Mouse (Mus musculus): Measurements from ENCODE around the gene Syt2.
A peak's percentile ranks its signal among the peaks of the same experiment; 100 is the strongest.

The Syt2 gene

DNA sequence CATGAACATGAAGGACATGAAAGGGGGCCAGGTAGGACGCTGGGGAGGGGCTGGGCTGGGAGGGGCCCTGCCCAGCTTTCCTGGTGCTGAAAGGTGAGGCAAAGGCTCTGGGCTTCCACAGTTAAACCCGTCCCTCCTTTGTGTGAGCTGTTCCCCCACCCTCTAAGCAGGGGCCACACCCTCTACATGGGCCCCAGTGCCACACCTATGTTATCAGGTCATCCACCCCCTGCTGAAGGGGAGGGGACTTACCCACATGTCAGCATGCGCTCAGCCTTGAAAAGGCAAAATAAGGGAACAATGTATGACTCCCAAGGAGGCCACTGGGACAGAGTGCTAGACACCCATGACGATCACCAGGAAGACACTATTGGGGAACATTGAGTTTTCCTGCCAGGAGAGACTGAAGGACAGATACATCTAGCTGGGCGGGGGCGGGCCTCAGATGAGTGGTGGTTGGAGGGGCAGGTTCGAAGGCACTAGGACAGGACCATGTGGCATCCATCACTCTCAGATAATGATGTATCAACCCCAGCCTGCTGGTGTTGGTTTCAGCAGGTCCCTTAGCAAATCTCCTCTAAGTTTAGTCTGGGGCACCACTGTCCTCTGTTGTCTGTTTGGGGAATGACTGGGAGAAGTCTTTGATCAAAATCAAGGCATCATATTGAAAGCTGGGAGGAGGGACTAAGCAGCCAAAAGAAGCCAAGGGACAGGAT is 95.6 kb downstream of the Syt2 start:
- DNase-seq (ENCODE audit: low spot score) = no peak

DNA sequence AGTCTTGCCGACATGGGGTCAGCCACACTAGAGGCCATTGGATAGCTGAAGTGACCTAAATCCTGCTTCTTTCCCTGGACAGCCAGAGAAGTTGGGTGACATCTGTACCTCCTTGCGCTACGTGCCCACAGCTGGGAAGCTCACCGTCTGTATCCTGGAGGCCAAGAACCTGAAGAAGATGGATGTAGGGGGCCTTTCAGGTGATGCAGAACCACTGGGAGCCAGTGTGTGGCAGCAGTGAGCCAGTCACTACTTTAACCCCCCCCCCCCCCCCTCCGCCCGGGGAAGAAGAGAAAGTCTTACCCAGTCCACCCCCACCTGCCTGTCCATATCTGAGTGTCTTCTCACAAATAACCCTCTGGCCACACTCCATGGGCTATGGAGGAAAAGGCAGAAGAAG is 99.2 kb downstream of the Syt2 start:
- peak; percentile 29 for DNase-seq (ENCODE audit: low spot score)

DNA sequence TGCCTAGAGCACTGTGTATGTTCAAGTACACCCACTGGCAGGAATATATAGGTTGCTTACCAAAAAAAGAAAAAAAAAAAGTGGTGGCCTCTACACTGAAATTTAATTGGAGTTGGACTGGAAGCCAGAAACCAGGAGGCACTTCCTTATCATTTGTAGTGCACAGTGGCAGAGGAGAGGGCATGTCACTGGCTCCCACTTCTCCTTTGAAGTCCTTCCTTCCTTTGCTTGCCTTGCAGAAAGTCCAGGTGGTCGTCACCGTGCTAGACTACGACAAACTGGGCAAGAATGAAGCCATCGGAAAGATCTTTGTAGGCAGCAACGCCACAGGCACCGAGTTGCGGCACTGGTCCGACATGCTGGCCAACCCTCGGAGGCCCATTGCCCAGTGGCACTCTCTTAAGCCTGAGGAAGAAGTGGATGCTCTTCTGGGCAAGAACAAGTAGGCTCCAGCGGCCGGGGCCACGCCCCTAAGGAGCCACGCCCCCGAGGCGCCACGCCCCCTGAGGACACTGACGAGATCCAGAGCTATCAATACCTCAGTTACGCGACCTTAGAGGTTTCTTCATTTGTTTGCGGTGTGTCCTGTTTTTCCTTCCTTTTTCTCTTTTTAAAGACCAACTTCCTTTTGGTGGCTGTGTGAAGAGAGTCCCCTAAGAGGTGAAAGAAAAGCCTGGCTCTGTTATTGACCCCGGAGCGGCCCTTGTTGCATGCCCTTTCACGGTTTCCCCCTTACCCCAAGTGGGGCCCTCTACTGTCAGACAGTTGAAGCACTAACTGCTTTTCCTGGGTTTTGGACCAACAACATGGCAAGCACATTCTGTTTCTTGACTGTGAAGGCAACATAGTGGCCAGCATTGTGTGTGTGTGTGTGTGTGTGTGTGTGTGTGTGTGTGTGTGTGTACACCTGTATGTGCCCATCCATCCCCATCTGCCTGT is 101.0 kb downstream of the Syt2 start:
- peak; percentile 71 for DNase-seq (ENCODE audit: low spot score)

DNA sequence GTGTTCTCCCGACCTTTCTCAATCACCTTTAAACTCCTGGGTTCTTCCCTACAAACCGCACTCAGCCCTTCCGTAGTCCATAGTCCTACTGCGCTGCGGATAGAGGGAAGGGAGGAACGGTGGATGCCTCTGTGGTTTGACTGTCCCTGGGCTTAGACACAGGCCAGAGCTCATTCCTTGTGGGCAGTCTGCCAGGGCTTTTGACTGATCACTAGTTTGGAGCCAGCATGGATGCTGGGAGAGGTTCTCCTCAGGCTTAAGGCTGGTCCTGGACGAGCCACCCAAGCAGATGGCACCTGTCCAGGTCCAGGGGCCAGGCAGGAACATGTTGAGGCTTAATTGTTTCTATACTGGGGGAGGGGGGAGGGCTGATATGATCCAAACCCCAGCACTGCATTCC is 103.4 kb downstream of the Syt2 start:
- no peak for DNase-seq (ENCODE audit: low spot score)

DNA sequence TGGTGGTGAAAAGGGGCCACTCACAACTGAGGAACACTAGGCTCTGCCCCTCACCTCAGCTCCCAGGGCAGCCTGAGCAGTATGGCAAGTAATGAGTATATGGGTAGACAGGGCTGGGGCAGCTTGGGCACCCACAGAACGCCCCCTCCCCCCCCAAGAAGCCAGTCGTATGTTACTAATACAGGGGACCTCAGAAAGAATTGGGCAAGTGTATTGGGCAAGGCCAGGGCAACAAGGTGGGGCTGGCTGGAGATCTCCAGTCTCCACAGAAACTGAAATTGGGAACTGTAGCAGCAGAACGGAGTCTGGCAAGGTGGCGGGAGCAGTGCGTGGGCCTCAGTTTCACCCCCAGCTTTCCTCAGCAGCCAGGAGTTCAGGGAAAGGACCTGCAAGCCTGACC is 106.0 kb downstream of the Syt2 start:
- DNase-seq (ENCODE audit: low spot score) = no peak

DNA sequence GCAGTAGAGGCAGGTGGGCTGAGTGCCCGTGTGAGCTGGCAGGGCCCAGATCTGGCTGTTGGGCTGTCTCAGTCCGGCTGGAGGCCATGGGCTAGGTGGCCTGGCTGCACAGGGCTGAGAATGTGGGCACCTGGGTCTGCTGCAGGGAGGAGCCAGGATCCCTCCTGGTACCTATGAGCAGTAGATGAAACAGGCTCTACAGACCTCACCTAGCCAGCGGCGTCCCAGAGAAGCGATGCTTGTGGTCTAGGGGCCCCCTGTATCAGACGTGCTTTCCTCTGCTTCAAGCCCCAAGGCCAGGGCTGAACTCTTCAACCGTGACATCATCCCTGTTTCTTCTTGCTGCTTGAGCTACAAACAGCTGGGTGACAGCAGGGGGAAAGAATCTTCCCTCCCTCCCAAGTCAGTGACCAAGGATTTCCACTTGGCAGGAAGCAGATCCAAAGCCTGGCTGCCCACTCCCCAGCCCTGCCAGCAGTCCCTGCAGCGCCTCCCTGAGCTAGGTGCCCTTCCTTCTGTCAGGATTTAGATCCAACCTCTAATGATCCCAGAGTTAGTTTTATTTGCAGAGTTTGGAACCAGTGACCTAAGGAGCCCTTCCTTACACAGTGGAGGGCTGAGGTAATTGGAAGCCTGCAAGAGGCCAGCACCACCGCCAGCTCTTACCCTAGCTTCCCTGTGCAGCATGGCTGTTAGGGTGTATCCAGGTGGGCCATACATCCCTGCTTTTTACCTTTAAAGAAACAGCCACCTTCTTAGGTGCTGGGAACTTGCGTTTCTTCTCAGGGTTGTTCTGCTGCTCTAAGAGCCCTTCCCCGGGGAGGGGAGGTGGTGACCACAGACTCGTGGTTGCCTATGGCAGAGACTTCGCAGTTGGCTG is 107.5 kb downstream of the Syt2 start:
- no peak for DNase-seq (ENCODE audit: low spot score)

GRCm38 (mm10) chr1:134754818-134755217 is 108.3 kb downstream of the Syt2 start:
- no peak for DNase-seq (ENCODE audit: low spot score)

DNA sequence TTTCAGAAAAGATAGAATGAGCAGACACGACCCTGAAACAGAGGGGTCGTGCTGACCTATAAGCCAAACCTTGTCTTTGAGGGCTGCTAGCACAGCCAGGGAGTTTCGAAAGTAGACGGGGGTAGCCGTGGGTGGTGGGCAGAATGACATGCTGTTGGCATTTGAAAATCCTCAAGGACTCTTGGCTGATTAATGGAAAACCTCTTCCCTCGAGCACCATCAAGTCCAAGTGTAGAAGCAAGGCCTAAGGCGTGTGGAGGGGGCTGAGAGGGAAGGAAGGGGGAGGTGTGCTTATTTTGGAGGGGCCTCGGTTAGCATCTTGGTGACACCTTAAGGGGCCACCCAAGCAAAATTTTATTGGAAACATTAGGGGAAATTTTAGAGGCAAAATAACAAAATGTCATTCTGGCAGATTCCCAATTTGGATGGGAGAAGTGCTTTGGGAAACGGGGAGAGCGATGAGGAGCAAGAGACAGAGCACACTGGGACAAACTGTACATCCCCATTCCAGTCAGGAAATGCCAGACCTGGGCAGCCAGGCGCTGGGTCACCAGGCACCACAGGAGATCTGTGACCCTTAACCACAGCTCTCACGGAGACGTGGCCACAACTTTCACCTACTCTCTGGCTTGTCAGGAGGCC is 109.2 kb downstream of the Syt2 start:
- DNase-seq (ENCODE audit: low spot score) = peak; percentile 34

DNA sequence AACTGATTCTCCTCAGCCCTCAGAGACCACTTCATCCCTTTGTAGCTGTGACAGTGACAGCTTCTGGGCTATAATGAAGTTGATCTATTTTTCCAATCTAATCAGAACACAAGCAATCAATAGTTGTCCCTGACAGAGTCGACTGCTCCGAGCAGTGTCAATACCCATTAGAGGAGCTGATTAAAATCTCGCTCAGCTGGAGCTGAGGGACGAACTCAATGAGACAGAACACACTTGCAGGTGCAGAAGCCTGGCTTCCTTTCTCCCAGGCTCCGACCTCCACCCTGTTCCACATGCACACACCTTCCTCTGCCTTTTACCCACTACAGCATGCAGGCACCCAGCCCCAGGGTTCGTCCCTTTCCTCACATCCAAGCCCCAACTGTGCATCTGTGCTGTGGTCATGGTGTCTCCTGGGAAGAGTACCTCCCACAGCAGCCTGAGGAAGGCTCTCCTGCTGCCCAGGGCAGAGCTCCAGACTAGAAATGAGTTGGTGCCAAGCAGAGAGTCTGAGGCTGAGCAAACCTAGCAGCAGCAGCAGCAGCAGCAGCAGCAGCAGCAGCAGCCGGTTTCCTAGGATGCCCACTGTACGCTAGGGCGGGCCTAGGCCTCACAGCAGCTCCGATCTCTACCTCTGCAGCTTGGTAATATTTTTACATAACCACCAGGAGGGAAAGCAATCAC is 109.9 kb downstream of the Syt2 start:
- DNase-seq (ENCODE audit: low spot score) = no peak

GRCm38 (mm10) chr1:134757230-134757629 is 110.8 kb downstream of the Syt2 start:
- DNase-seq (ENCODE audit: low spot score) = no peak

DNA sequence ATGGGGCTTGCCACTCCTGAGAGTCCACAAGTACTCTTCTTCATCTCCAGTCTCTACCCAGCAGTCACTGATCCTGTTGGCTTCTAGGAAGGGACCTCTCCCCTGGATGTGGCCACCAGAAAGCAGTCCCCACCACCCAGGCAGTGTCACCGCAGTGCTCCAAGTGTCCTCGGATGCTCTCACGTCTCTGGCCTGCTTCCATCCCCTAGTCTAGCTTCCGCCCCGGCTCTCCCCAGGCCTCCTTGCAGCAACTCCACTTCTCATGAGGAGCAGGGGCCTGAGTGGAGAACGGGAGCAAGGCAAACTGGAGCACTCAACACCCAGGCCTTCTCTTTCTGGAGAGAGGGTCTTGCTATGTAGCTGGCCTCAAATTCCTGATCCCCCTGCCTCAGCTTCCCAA is 112.7 kb downstream of the Syt2 start:
- no peak for DNase-seq (ENCODE audit: low spot score)

- no peak for DNase-seq (ENCODE audit: low spot score)
Observed at GRCm38 (mm10) chr1:134760642-134761041, 114.2 kb downstream of the Syt2 start.

GRCm38 (mm10) chr1:134761534-134761933 is 115.1 kb downstream of the Syt2 start:
- DNase-seq (ENCODE audit: low spot score) = no peak

DNA sequence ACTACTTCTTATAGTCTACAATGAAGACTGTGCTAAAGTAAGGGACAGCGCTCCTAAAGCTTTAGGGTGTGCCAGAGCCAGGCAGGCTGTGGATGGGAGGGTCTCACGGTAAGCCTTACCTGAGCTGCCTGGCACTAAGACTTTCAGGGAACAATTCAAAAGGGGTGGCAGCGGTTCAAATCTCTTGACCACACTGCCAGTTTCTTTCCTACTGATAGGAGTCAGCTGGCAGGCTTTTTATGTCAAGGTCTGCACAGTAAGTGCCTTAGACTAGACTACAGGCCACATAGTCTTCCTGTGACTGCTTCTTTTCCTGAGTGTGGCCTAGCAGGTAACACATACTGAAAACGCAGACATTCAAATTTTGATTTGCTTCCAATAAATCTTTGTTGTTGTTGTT is 116.8 kb downstream of the Syt2 start:
- no peak for DNase-seq (ENCODE audit: low spot score)

DNA sequence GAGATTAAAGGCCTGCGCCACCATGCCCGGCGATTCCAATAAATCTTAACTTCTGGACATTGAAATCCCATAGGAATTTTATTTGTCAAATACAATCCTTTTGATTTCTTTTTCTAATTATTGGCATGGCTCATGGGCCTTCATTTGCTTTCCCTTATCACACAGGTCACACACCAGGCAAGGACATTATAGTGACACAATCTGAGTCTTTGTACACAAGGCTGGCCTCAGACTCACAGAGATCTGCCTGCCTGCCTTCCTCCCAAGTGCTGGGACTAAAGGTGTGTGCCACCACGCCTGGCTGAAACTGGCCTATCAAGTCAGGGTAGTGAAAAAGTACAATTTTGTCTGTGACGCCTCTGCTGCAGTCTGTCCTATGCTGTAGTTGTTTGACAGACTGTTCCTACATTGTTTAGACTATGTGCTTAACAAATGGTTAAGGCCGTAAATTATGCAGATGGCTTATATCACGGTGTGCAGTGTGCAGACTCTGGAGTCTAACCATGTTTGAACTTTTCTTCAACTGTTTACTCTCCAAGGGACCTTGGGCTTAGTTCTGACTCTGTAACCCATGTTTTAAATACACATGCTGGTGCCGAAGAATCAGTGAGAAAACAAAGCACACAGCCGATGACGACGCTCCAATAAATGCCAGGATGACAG is 117.4 kb downstream of the Syt2 start:
- DNase-seq (ENCODE audit: low spot score) = no peak

- DNase-seq (ENCODE audit: low spot score) = no peak
Observed at GRCm38 (mm10) chr1:134764831-134765458, 118.5 kb downstream of the Syt2 start.

DNA sequence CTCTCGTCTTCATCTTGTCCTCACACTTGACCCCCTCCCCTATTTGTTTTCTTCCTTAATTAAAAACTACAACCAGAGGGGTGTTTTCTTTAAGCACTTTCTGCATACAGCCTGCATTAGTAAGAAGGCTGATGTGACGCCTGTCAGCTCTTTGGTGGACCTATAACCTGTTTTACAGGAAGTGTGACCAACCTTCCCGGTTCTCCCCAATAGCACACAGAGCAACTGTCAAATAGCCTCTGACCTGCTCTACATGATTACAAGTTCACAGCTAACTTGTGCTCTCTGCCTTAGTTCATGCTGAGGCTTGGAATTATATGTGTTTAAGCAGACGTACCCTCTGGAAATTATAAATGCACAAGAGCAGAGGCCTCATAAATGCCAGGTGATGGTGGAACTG is 120.0 kb downstream of the Syt2 start:
- no peak for DNase-seq (ENCODE audit: low spot score)

DNA sequence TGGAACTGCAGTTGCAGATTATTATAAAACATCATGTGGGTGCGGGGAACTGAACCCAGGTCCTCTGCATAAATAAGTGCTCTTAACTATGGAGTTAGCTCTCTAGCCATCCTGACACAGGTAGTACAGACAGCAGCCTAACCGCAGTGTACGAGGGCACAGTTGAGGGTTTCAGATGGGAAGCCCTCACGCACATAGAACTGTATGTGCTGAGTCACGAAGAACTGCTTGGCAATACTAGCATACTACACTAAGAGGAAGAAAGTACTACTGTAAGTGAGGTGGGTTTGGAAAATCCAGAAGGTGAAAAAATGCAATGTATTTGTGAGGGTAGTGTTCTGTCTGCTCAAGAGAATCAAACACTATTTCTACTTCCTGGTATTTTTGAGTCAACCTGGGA is 123.8 kb downstream of the Syt2 start:
- DNase-seq (ENCODE audit: low spot score) = no peak

GRCm38 (mm10) chr1:134771353-134771752 is 124.9 kb downstream of the Syt2 start:
- no peak for DNase-seq (ENCODE audit: low spot score)

- DNase-seq (ENCODE audit: low spot score) = no peak
Observed at GRCm38 (mm10) chr1:134771999-134772398, 125.5 kb downstream of the Syt2 start.

Measured in embryo, embryonic 10 days (tissue).